Mouse (Mus musculus): ENCODE data around the gene Tescl. TPM values are rescaled to one million over a fixed set of nuclear protein-coding genes. Genes with fewer than 3 reads are reported as not detected.
A peak's percentile ranks its signal among the peaks of the same experiment; 100 is the strongest.

Tescl gene
- total RNA-seq, 1 experiment from 2014 or later, result not detected

- DNase-seq, result peak; percentile 84
Measured at GRCm38 (mm10) chr7:24298973-24299708, 34.6 kb downstream of the Tescl start.

GRCm38 (mm10) chr7:24298635-24298972 lies 35.1 kb downstream of the Tescl start:
- peak; percentile 18 for DNase-seq

GRCm38 (mm10) chr7:24297361-24298095 lies 36.2 kb downstream of the Tescl start:
- DNase-seq, result no peak

GRCm38 (mm10) chr7:24296386-24296785 lies 37.4 kb downstream of the Tescl start:
- no peak for DNase-seq

GRCm38 (mm10) chr7:24295376-24295775 lies 38.4 kb downstream of the Tescl start:
- DNase-seq, result no peak

- DNase-seq, result no peak
Measured at GRCm38 (mm10) chr7:24294763-24295162, 39.0 kb downstream of the Tescl start.

GRCm38 (mm10) chr7:24293061-24293851 lies 40.5 kb downstream of the Tescl start:
- DNase-seq, result no peak

GRCm38 (mm10) chr7:24291387-24292090 lies 42.2 kb downstream of the Tescl start:
- no peak for DNase-seq

GRCm38 (mm10) chr7:24290106-24290693 lies 43.5 kb downstream of the Tescl start:
- no peak for DNase-seq

GRCm38 (mm10) chr7:24288512-24288911 lies 45.2 kb downstream of the Tescl start:
- DNase-seq, result no peak

- DNase-seq, result no peak
Measured at GRCm38 (mm10) chr7:24287670-24288069, 46.1 kb downstream of the Tescl start.

GRCm38 (mm10) chr7:24286916-24287315 lies 46.8 kb downstream of the Tescl start:
- DNase-seq, result no peak

GRCm38 (mm10) chr7:24286090-24286489 lies 47.6 kb downstream of the Tescl start:
- DNase-seq, result no peak

Small RNA genes lying within 50 kb of the gene (microRNA-seq; reads per million reads assigned to microRNA genes)
- gene Gm27592, result 0 reads per million in 2 experiments

Other genes starting within 250 kb of the Tescl start
- 2.6 and 3.3 TPM in 2 replicates for gene Zfp112, start 221.6 kb downstream of the Tescl start, total RNA-seq (2021)
- gene Zfp235, start 199.8 kb downstream of the Tescl start, total RNA-seq (2021), result 7.3 and 9.2 TPM in 2 replicates
- gene Zfp114, start 158.9 kb downstream of the Tescl start, total RNA-seq (2021), result 0.30 and 0.79 TPM in 2 replicates
- 9.5 TPM in 2 replicates for gene Zfp111, start 122.5 kb downstream of the Tescl start, total RNA-seq (2021)
- 2.7 and 3.0 TPM in 2 replicates for gene Zfp109, start 96.4 kb downstream of the Tescl start, total RNA-seq (2021)
- 2.1 and 3.4 TPM in 2 replicates for gene Zfp108, start 79.1 kb downstream of the Tescl start, total RNA-seq (2021)
- 4.4 and 4.7 TPM in 2 replicates for gene Zfp93, start 63.5 kb downstream of the Tescl start, total RNA-seq (2021)
- gene Zfp61, start 32.7 kb downstream of the Tescl start, total RNA-seq (2021), result 6.5 and 11.4 TPM in 2 replicates
- 3.8 and 5.4 TPM in 2 replicates for gene Zfp94, start 17.3 kb downstream of the Tescl start, total RNA-seq (2021)
- not detected in 2 replicates for gene Lypd5, start 15.3 kb upstream of the Tescl start, total RNA-seq (2021)
- 4.9 and 7.3 TPM in 2 replicates for gene Kcnn4, start 36.3 kb upstream of the Tescl start, total RNA-seq (2021)
- gene Smg9, start 65.7 kb upstream of the Tescl start, total RNA-seq (2021), result 17.3 and 26.7 TPM in 2 replicates
- not detected in 2 replicates for gene Irgc1, start 118.4 kb upstream of the Tescl start, total RNA-seq (2021)
- gene Plaur, start 128.5 kb upstream of the Tescl start, total RNA-seq (2021), result 5.2 and 7.9 TPM in 2 replicates
- gene Cadm4, start 148.1 kb upstream of the Tescl start, total RNA-seq (2021), result 5.7 and 6.4 TPM in 2 replicates
- gene Zfp428, start 173.1 kb upstream of the Tescl start, total RNA-seq (2021), result 6.1 and 7.5 TPM in 2 replicates
- not detected in 2 replicates for gene AC161166.1, start 178.5 kb upstream of the Tescl start, total RNA-seq (2021)
- 18.9 and 20.4 TPM in 2 replicates for gene Irgq, start 196.8 kb upstream of the Tescl start, total RNA-seq (2021)
- gene Pinlyp, start 212.2 kb upstream of the Tescl start, total RNA-seq (2021), result not detected in 2 replicates
- 38.5 and 47.0 TPM in 2 replicates for gene Xrcc1, start 212.4 kb upstream of the Tescl start, total RNA-seq (2021)

Measured in adrenal gland, postnatal 14 days (tissue).